Mouse (Mus musculus): ENCODE data around the gene Strip2.

The Strip2 gene

GRCm38 (mm10) chr6:29916530-29917382 lies at the start of gene Strip2:
Gene Strip2 (plus strand): TSS chr6:29917012.
- peak; percentile 89 for DNase-seq (ENCODE audit: low spot score)

- no peak for DNase-seq (ENCODE audit: low spot score)
Observed at GRCm38 (mm10) chr6:29868341-29868895, 48.4 kb upstream of the Strip2 start.

- no peak for DNase-seq (ENCODE audit: low spot score)
Observed at GRCm38 (mm10) chr6:29873654-29874053, 43.2 kb upstream of the Strip2 start.

- no peak for DNase-seq (ENCODE audit: low spot score)
Observed at GRCm38 (mm10) chr6:29875576-29875975, 41.2 kb upstream of the Strip2 start.

DNA sequence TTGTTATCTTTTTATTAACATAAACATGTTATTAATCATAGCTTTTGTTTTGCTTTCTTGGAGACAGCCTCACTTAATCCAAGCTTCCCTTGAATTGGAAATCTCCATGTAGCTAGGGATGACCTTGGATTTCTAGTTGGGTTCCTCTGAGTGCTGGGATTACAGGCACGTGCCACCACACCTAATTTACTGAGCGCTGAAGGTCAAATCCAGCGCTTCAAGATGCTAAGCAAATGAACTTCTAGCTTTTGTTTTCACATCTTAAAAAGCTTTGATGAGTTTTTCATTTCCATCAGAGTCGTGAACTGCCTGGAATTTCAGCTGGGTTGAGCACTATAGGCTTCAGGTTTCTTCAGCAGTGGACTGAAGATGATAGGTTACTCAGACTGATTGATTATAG lies 40.0 kb upstream of the Strip2 start:
- DNase-seq (ENCODE audit: low spot score): no peak

GRCm38 (mm10) chr6:29879579-29879978 lies 37.2 kb upstream of the Strip2 start:
- no peak for DNase-seq (ENCODE audit: low spot score)

DNA sequence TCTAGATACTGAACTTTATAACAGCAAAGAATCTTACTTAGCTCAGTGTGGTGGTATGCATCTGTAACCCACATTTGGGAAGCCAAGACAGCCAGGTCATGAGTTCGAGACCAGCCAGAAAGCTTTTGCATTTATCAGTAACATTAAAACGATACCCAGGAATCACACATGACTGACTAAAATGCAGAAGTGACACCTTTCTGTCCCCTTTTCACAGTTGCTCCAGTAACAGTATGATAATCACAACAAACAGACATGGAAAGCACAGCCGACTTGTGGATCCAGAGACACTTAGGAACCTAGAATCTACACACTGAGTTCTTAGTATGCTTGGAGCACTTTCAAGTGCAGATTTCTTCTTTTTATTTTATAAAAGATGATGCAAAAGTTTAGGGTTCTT lies 36.0 kb upstream of the Strip2 start:
- DNase-seq (ENCODE audit: low spot score): no peak

- no peak for DNase-seq (ENCODE audit: low spot score)
Observed at GRCm38 (mm10) chr6:29881936-29882335, 34.9 kb upstream of the Strip2 start.

GRCm38 (mm10) chr6:29882870-29883269 lies 33.9 kb upstream of the Strip2 start:
- DNase-seq (ENCODE audit: low spot score): no peak

DNA sequence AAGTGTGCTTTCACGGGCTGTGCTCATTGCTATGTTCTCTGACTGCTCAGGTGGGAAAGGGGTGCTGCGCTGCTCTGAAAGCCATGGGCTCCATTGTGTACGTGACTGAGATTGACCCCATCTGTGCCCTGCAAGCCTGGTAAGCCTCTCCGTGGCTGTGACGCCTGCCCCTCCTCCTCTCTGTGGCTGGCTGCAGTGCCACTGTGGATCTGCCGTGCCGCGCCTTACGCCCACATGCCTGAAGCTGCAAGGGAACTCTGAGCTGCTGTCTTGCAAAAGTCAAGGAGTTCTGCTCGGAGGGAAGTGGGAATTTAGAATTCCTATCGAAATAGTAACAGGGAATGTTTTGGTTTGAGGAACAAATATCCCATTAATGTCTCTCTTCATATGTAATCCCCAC lies 25.7 kb upstream of the Strip2 start:
- no peak for DNase-seq (ENCODE audit: low spot score)

DNA sequence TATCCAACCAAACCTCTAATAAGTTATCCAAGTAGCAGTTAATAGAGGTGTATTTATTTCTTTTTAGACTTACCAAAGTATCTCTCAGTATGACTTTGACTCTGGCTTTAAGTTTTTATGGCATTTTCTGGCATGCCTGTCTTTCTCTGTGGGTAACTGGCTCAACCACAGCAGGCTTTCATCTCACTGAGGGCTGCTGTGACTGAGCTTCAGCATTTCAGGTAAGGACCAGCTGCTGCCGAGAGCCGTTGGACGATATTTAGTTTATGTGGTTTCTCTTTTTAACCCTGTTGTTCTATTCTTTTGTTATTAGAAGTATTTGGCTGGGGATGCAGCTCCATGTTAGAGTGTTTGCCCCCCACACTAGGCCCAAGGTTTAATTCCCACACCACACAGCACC lies 19.8 kb upstream of the Strip2 start:
- no peak for DNase-seq (ENCODE audit: low spot score)

DNA sequence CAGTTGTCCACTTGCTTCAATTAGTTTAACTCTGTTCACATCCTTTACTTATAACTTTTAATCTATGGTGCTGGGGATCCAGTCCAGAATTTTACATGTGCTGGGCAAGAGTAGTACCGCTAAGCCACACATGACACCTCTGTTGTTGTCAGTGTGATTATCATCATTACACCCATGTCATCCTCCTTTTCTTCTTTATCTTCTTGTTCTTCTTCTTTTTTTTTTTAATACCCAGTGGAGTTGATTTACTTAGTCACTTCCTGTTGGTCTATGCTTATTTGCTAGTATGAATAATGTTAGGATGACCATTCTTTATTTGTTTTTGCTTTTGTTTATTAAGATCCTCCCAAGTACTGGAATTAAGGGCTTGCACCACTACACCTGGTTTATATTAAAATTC lies 15.4 kb upstream of the Strip2 start:
- no peak for DNase-seq (ENCODE audit: low spot score)

DNA sequence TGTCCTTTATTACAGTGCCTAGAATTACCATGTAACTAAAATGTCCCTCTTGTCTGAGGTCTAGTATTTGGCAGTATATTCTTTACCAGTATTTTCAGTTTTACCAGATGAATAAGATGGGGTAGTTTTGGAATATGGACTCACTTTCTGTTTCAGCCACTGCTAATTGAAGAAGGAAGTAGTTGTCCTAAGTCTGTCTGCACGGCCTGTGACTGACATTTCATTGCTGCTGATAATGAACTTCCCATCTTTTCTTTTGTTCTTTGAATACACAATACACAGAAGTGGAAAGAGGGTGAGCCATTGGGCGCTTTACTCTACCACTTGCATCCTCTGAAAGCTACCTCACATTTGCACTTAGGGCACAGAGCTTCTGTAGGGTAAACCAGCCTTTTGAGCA lies 14.6 kb upstream of the Strip2 start:
- no peak for DNase-seq (ENCODE audit: low spot score)

GRCm38 (mm10) chr6:29903343-29903914 lies 13.4 kb upstream of the Strip2 start:
- no peak for DNase-seq (ENCODE audit: low spot score)

DNA sequence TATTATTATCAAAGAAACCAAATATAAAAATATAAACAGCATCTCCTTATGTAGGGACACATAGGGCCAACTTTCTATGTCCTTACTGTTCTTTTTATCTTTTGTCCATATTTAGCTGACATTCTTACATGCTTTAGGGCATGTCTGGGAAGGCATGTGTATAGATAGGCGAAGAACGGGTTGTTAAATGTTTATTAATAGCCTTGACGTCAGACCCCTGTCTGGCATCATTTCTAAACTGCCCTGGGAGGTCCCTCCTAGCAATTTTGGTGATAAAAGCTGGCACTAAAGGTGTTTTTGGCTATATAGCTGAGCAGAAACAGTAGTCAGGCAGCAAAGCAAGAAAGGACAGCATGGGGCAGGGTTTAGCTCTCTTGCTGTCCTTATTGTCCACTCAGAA lies 12.5 kb upstream of the Strip2 start:
- no peak for DNase-seq (ENCODE audit: low spot score)

DNA sequence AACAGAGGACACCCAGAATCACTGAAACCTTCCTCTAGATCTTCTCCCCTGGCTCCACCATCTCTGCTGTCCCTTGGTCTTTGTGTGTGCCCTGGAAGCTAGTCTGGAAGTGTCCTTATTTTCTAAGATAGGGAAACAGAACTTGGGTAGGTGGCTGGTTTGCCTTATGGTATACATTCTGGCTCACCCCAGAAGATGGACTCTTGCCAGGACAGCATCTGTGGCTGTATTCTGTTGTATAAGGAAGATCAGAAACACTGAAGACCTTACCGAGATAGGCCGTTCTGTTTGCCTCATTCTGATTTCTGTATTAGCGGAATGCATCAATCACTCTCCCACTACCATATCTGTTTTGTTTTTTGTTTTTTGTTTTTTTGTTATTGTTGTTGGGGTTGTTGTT lies 6.2 kb upstream of the Strip2 start:
- DNase-seq (ENCODE audit: low spot score): no peak

GRCm38 (mm10) chr6:29913673-29914072 lies 3.1 kb upstream of the Strip2 start:
- DNase-seq (ENCODE audit: low spot score): no peak

- no peak for DNase-seq (ENCODE audit: low spot score)
Observed at GRCm38 (mm10) chr6:29914136-29914535, 2.7 kb upstream of the Strip2 start.

- no peak for DNase-seq (ENCODE audit: low spot score)
Observed at GRCm38 (mm10) chr6:29915836-29916235, 976 bp upstream of the Strip2 start.

DNA sequence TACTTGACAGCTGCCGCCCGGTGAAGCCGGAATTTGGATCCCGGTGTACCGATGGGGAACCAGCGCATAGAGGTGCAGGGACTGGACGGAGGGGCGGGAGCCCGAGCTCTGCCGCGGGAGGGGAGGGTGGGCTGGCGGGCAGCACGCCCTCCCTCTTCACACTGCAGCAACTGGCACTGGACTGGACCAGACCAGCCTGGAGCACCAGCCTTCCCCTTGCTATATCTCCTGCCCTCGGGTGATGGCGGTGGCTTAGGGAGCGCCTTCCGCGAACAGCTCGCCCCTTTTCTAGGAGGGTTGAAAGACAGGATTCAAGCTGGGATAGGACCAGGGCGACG lies 540 bp downstream of the Strip2 start:
- DNase-seq (ENCODE audit: low spot score): no peak

- DNase-seq (ENCODE audit: low spot score): no peak
Observed at GRCm38 (mm10) chr6:29917947-29918346, 1.1 kb downstream of the Strip2 start.

- DNase-seq (ENCODE audit: low spot score): no peak
Observed at GRCm38 (mm10) chr6:29923501-29923900, 6.7 kb downstream of the Strip2 start.

DNA sequence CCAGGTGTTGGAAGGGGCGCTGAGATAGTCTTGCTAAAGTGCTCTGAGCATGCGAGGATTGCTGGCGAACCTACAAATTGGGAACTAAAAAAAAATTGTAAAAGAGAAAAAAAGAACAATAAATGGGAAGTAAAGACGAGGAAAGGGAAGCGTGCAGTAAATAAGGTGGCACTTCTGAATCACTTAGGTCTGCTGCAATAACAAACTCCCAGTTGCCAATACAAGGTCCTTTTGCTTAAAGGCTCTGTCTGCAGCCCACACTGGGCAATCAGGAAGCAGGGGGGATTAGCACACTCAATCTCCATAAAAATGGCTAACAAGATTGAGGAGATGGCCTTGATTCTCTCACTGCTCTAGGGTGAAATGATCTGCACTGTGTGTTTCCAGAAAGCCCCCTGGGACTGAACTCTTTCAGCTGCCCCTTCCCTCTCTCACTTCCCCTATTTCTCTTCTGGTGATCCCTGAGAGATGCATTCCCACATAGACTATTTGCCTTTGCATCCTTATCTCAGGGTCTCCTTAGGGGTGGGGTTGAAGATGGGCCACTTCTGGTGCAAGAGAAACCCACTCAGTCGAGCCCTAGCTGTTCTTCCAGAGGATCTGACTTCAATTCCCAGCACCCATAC lies 8.9 kb downstream of the Strip2 start:
- DNase-seq (ENCODE audit: low spot score): no peak

Measured in spleen, adult 12 weeks (tissue).